Mouse (Mus musculus) myocyte (in vitro differentiated cells): Measurements from ENCODE around the gene Aff1.

ENCODE experiments used
- E2F4 ChIP-seq: IDR thresholded peaks from one replicate; pipeline ENCODE4 v1.6.1; 2011; ENCODE audit warnings: mild to moderate bottlenecking, control low read depth, moderate library complexity; ENCODE audit not compliant: insufficient read depth
- MAX ChIP-seq: IDR thresholded peaks from one replicate; pipeline ENCODE4 v1.6.1; 2011; ENCODE audit warnings: low read depth, mild to moderate bottlenecking, control low read depth
- MYOD1 ChIP-seq, 3 experiments: IDR thresholded peaks; one replicate each; pipeline ENCODE4 v1.6.1; 2011; ENCODE audit warnings: control low read depth in 2 of 3, low read depth in 2 of 3, mild to moderate bottlenecking in 2 of 3, moderate library complexity in 1 of 3; ENCODE audit not compliant: insufficient read length in 2 of 3, control insufficient read depth in 1 of 3
- MYOG ChIP-seq, 3 experiments: IDR thresholded peaks; one replicate each; pipeline ENCODE4 v1.6.1; 2011; ENCODE audit warnings: control low read depth in 2 of 3, low read depth in 2 of 3, mild to moderate bottlenecking in 2 of 3; ENCODE audit not compliant: insufficient read length in 2 of 3, control insufficient read depth in 1 of 3, insufficient read depth in 1 of 3
- POLR2A ChIP-seq: IDR thresholded peaks from one replicate; pipeline ENCODE4 v1.6.1; 2011; ENCODE audit warnings: low read depth, mild to moderate bottlenecking, control low read depth, moderate library complexity; ENCODE audit not compliant: insufficient read length
- POLR2AphosphoS2 ChIP-seq: IDR thresholded peaks from one replicate; pipeline ENCODE4 v1.6.1; 2011; ENCODE audit warnings: low read depth, control low read depth; ENCODE audit not compliant: insufficient read length
- REST ChIP-seq: IDR thresholded peaks from one replicate; pipeline ENCODE4 v1.6.1; 2011; ENCODE audit warnings: mild to moderate bottlenecking, control low read depth, moderate library complexity; ENCODE audit not compliant: insufficient read depth, insufficient read length
- SRF ChIP-seq: IDR thresholded peaks from one replicate; pipeline ENCODE4 v1.6.1; 2011; ENCODE audit warnings: low read depth; ENCODE audit not compliant: control insufficient read depth, insufficient read length
- TCF12 ChIP-seq: IDR thresholded peaks from one replicate; pipeline ENCODE4 v1.6.1; 2011; ENCODE audit warnings: mild to moderate bottlenecking, control low read depth; ENCODE audit not compliant: poor library complexity, insufficient read depth, severe bottlenecking
- TCF3 ChIP-seq: IDR thresholded peaks from one replicate; pipeline ENCODE4 v1.6.1; 2011; ENCODE audit warnings: low read depth, control low read depth; ENCODE audit not compliant: insufficient read length
- USF1 ChIP-seq: IDR thresholded peaks from one replicate; pipeline ENCODE4 v1.6.1; 2011; ENCODE audit warnings: low read depth, mild to moderate bottlenecking, control low read depth, moderate library complexity

- TF ChIP-seq E2F4 (no peak), MAX (no peak), POLR2A (no peak), MYOG (IDR thresholded peaks at IDR 0.05; ENCODE audit: control insufficient read depth in 1 of 3, insufficient read depth in 1 of 3, insufficient read length in 2 of 3, low read depth in 2 of 3) (no peak), USF1 (no peak), TCF3 (no peak), POLR2AphosphoS2 (no peak), REST (no peak), MYOD1 (IDR thresholded peaks at IDR 0.05; ENCODE audit: control insufficient read depth in 1 of 3, insufficient read length in 2 of 3, low read depth in 2 of 3) (no peak), TCF12 (no peak), SRF (no peak)
These were observed 128.9 kb downstream of the Aff1 start for GRCm38 (mm10) chr5:103821062-103821461.
